Mouse (Mus musculus) bone marrow macrophage, adult 2 months (primary cell): Measurements from ENCODE around the gene Arf6.

Source experiments
- CTCF ChIP-seq: IDR thresholded peaks from 2 replicates; pipeline ENCODE4 v1.5.1; 2012; ENCODE audit warnings: low read depth, mild to moderate bottlenecking, low read length, moderate library complexity
- POLR2A ChIP-seq: IDR thresholded peaks from 2 replicates; pipeline ENCODE4 v1.6.1; 2012; ENCODE audit warnings: mild to moderate bottlenecking, low read depth, low read length, borderline replicate concordance

- no peak for TF ChIP-seq CTCF
- no peak for TF ChIP-seq POLR2A
These were observed 12.7 kb downstream of the Arf6 start for GRCm38 (mm10) chr12:69384606-69385005.
